In the genomic region with DNA sequence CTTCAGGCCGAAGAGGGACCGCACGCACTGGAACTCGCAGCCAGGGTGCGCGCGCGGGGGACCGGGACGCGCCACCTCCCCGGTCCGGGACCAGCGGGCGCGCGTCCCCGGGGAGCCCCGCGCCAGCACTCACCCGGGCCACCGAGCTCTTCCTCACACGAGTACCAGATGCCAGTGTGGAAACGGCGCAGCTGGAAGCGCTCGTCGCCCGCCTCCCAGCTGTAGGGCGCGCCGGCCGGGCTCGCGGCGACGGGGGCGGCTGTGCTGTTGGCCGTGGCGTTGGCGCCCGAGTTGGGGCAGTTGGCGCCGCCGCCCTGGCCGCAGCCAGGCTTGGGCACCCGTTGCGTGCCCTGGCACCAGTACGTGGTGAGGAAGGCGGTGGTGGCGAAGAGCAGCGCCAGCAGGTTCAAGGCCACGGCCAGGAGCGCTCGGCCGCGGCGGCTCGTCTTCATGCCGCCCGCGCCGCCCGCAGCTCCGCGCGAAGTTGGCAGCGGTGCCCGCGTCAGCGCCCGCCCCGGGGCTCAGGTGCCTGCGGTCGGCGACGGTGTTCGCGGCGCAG, we compare ENCODE assay signal across 8 mouse cellular contexts. TPM values are rescaled to one million over a fixed set of nuclear protein-coding genes. Genes with fewer than 3 reads are reported as not detected.
DNase-seq lines count a peak whose midpoint lies in the region; ATAC-seq lines count a peak whose summit lies in the region.

No protein-coding gene starts in this region.

- ATAC-seq in kidney, embryonic 16.5 days (ENCODE audit: low FRiP score, low TSS enrichment): 0 out of 2 replicates have a peak, but pooled peaks have one; percentile 8
- ATAC-seq in embryonic facial prominence, embryonic 11.5 days (replicated peaks; ENCODE audit: insufficient number of reproducible peaks, low FRiP score, low TSS enrichment, low read depth): no peak
- peak; percentile 31; the same call in 1 of the 2 replicates for ATAC-seq in hindbrain, embryonic 15.5 days (ENCODE audit: low FRiP score, low read depth)

- H3K9ac ChIP-seq in kidney, embryonic 16.5 days (replicated peaks; ENCODE audit: low read length): peak overlapping the region; percentile 55
- H3K9ac ChIP-seq in embryonic facial prominence, embryonic 11.5 days (replicated peaks; ENCODE audit: low read length): peak overlapping the region; percentile 50
- peak overlapping the region; percentile 74 for H3K9ac ChIP-seq in hindbrain, embryonic 15.5 days

- H3K27ac ChIP-seq in kidney, embryonic 16.5 days (ENCODE audit: low read length): no peak overlapping the region
- H3K27ac ChIP-seq in embryonic facial prominence, embryonic 11.5 days (replicated peaks; ENCODE audit: low read depth, low read length): no peak overlapping the region
- peak overlapping the region; percentile 66 for H3K27ac ChIP-seq in hindbrain, embryonic 15.5 days (replicated peaks)

- H3K4me1 ChIP-seq in kidney, embryonic 16.5 days (ENCODE audit: insufficient read depth, low read length): peaks cover 21% of the 10 kb centered on the region
- peaks cover 6% of the 10 kb centered on the region; the same call in 1 of the 2 replicates for H3K4me1 ChIP-seq in embryonic facial prominence, embryonic 11.5 days (ENCODE audit: control insufficient read depth, insufficient read depth, low read length)
- H3K4me1 ChIP-seq in hindbrain, embryonic 15.5 days (replicated peaks): peaks cover 50% of the 10 kb centered on the region

- H3K27me3 ChIP-seq in kidney, embryonic 16.5 days (ENCODE audit: insufficient read depth, low read length): peaks cover 46% of the 10 kb centered on the region
- peaks cover 45% of the 10 kb centered on the region for H3K27me3 ChIP-seq in embryonic facial prominence, embryonic 11.5 days (ENCODE audit: control insufficient read depth, insufficient read depth, low read length)
- peaks cover 20% of the 10 kb centered on the region; the same call in 1 of the 2 replicates for H3K27me3 ChIP-seq in hindbrain, embryonic 15.5 days

- H3K4me2 ChIP-seq in kidney, embryonic 16.5 days (replicated peaks; ENCODE audit: low read depth, low read length): peak overlapping the region; percentile 96
- peak overlapping the region; percentile 99 for H3K4me2 ChIP-seq in embryonic facial prominence, embryonic 11.5 days (ENCODE audit: low read depth, low read length)
- H3K4me2 ChIP-seq in hindbrain, embryonic 15.5 days: peak overlapping the region; percentile 95

- under 1% methylated on average over 69 of the region's 80 CpGs for WGBS in kidney, embryonic 16.5 days
- under 1% methylated on average over 67 of the region's 80 CpGs for WGBS in embryonic facial prominence, embryonic 11.5 days
- WGBS in hindbrain, embryonic 15.5 days: 2% methylated on average over 67 of the region's 80 CpGs

- no peaks in the 10 kb centered on the region for H3K9me3 ChIP-seq in kidney, embryonic 16.5 days (ENCODE audit: low read length)
- H3K9me3 ChIP-seq in embryonic facial prominence, embryonic 11.5 days (replicated peaks; ENCODE audit: control insufficient read depth, low read length): no peaks in the 10 kb centered on the region
- no peaks in the 10 kb centered on the region for H3K9me3 ChIP-seq in hindbrain, embryonic 15.5 days

- peak overlapping the region; percentile 60 for H3K4me3 ChIP-seq in kidney, embryonic 16.5 days (ENCODE audit: low read length)
- H3K4me3 ChIP-seq in embryonic facial prominence, embryonic 11.5 days (ENCODE audit: low read depth, low read length): peak overlapping the region; percentile 58
- H3K4me3 ChIP-seq in hindbrain, embryonic 15.5 days: peak overlapping the region; percentile 74

- no peaks in the 10 kb centered on the region for H3K36me3 ChIP-seq in kidney, embryonic 16.5 days (ENCODE audit: insufficient read depth, low read length)
- no peaks in the 10 kb centered on the region for H3K36me3 ChIP-seq in embryonic facial prominence, embryonic 11.5 days (replicated peaks; ENCODE audit: control insufficient read depth, insufficient read depth, low read depth, low read length)
- no peaks in the 10 kb centered on the region for H3K36me3 ChIP-seq in hindbrain, embryonic 15.5 days

- DNase-seq in kidney, postnatal 10 days: no peak
- peak; percentile 59 for DNase-seq in adrenal gland, postnatal 14 days
- DNase-seq in embryonic facial prominence, embryonic 11.5 days (ENCODE audit: low spot score): no peak
- peak; percentile 35 for DNase-seq in neural tube, embryonic 10.5 days (ENCODE audit: extremely low spot score, low spot score)
- no peak for DNase-seq in T-cell, adult 2 months (ENCODE audit: low spot score)
- DNase-seq in kidney, adult 9 months: no peak

RNA-seq across cellular contexts. Expression of a gene that starts 0.4 kb away (rescaled TPM):
- 0.96 and 1.4 TPM in 2 replicates for polyA plus RNA-seq in kidney, embryonic 16.5 days (2015; fragmentation: Nextera tagmentation; extraction: Ambion mirVana)
- total RNA-seq in adrenal gland, postnatal 14 days (2021): 12.1 and 16.9 TPM in 2 replicates
- 0.70 and 0.75 TPM in 2 replicates for polyA plus RNA-seq in embryonic facial prominence, embryonic 11.5 days (2014; fragmentation: Nextera tagmentation; extraction: Ambion mirVana)
- polyA plus RNA-seq in hindbrain, embryonic 15.5 days (2015; fragmentation: Nextera tagmentation; extraction: Ambion mirVana): 14.4 and 18.4 TPM in 2 replicates

Comparison
In these comparisons a context has a peak if more than half of its experiments do, and no peak if none do; other contexts are left out.
1. DNase-seq: peak in adrenal gland, postnatal 14 days (single experiment) and neural tube, embryonic 10.5 days (single experiment); none in kidney, postnatal 10 days (single experiment), embryonic facial prominence, embryonic 11.5 days (single experiment), T-cell, adult 2 months (single experiment) and kidney, adult 9 months (single experiment).
2. Peak in every context shown above with its lines, with median percentiles within 50 percentile points of each other: H3K4me2 ChIP-seq, H3K4me3 ChIP-seq and H3K9ac ChIP-seq.